Mouse (Mus musculus) testis, adult 2 months (tissue): Measurements from ENCODE around the gene Maea.

ENCODE experiments used
- CTCF ChIP-seq: fragments of 200-500 bp; IDR thresholded peaks from 2 replicates; pipeline ENCODE4 v1.5.1; 2012; ENCODE audit warnings: low read depth, mild to moderate bottlenecking, inconsistent platforms, low read length, moderate library complexity; ENCODE audit not compliant: control insufficient read depth, insufficient read depth, insufficient replicate concordance
- POLR2A ChIP-seq: fragments of 200-500 bp; IDR thresholded peaks from 2 replicates; pipeline ENCODE4 v1.6.1; 2012; ENCODE audit warnings: low read depth, mild to moderate bottlenecking, inconsistent platforms, low read length, moderate library complexity; ENCODE audit not compliant: control insufficient read depth

DNA sequence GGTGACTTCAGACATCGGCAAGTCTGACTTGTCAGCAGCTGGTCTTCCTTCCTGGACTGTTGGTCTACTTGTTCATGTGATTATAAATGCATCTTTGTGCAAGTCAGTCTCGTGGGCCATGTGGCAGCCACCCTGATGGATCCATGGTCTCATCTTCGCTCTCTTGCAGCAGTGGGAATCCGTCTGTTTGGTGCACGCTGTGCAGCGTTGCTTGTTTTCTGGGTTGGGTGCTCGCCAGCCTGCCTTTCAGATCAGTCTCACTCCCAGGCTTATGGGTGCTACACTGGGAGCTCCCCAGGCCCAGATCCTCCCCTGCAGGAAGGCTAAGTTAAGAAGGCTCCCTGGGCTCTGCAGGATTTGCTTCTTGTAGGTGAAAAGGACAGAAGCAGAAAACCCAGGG is 61.5 kb downstream of the Maea start:
- TF ChIP-seq POLR2A = no peak
- no peak for TF ChIP-seq CTCF
